Mouse (Mus musculus) gastrocnemius, postnatal 14 days (tissue): Measurements from ENCODE around the gene Fam53b. TPM values are rescaled to one million over a fixed set of nuclear protein-coding genes. Genes with fewer than 3 reads are reported as not detected.

Source experiments
- DNase-seq: peaks from one replicate; pipeline ENCODE4 v3.0.0; 2021; ENCODE audit warnings: mixed read lengths
- intact Hi-C: fragments of 180-260 bp; cut with DNase I; formaldehyde crosslinking; loops from one replicate; pipeline ENCODE4 v1.15.1; 2025; ENCODE audit warnings: low total_unique reads
- total RNA-seq, 2 experiments: library from RNA; stranded (reverse); gene quantifications; 2 replicates each; pipeline ENCODE4 v1.2.3; 2021

The Fam53b gene
- total RNA-seq, 2 experiments from 2014 or later = 19.5 to 24.1 TPM

- intact Hi-C loops = no loop called here
- DNase-seq = no peak
Measured at GRCm38 (mm10) chr7:132799119-132800016, 14.3 kb downstream of the Fam53b start.

- intact Hi-C loops = no loop called here
Measured at GRCm38 (mm10) chr7:132795141-132795540, 18.5 kb downstream of the Fam53b start.

GRCm38 (mm10) chr7:132793467-132793866 lies 20.2 kb downstream of the Fam53b start:
- intact Hi-C loops = no loop called here
- DNase-seq = peak; percentile 33

More at GRCm38 (mm10) chr7:132795141-132795540, 18.5 kb downstream of the Fam53b start:
- DNase-seq = peak; percentile 0

- intact Hi-C loops = no loop called here
- peak; percentile 55 for DNase-seq
Measured at GRCm38 (mm10) chr7:132790447-132791219, 23.1 kb downstream of the Fam53b start.

GRCm38 (mm10) chr7:132788826-132789225 lies 24.9 kb downstream of the Fam53b start:
- DNase-seq = no peak
- intact Hi-C loops = no loop called here

GRCm38 (mm10) chr7:132787496-132788190 lies 26.0 kb downstream of the Fam53b start:
- DNase-seq = no peak
- intact Hi-C loops = no loop called here

- intact Hi-C loops = no loop called here
- no peak for DNase-seq
Measured at GRCm38 (mm10) chr7:132787022-132787421, 26.7 kb downstream of the Fam53b start.

- intact Hi-C loops = no loop called here
- DNase-seq = no peak
Measured at GRCm38 (mm10) chr7:132786522-132786921, 27.2 kb downstream of the Fam53b start.

- intact Hi-C loops = no loop called here
- DNase-seq = no peak
Measured at GRCm38 (mm10) chr7:132786011-132786410, 27.7 kb downstream of the Fam53b start.

- DNase-seq = no peak
- intact Hi-C loops = no loop called here
Measured at GRCm38 (mm10) chr7:132784101-132784500, 29.6 kb downstream of the Fam53b start.

GRCm38 (mm10) chr7:132781850-132782249 lies 31.8 kb downstream of the Fam53b start:
- no peak for DNase-seq
- intact Hi-C loops = no loop called here

GRCm38 (mm10) chr7:132781130-132781814 lies 32.4 kb downstream of the Fam53b start:
- no peak for DNase-seq
- intact Hi-C loops = no loop called here

GRCm38 (mm10) chr7:132780611-132781010 lies 33.1 kb downstream of the Fam53b start:
- intact Hi-C loops = no loop called here
- DNase-seq = peak; percentile 60

GRCm38 (mm10) chr7:132778630-132779029 lies 35.1 kb downstream of the Fam53b start:
- intact Hi-C loops = no loop called here
- no peak for DNase-seq

GRCm38 (mm10) chr7:132777728-132778453 lies 35.8 kb downstream of the Fam53b start:
- DNase-seq = no peak
- intact Hi-C loops = no loop called here

- DNase-seq = no peak
- intact Hi-C loops = no loop called here
Measured at GRCm38 (mm10) chr7:132777117-132777516, 36.6 kb downstream of the Fam53b start.

- DNase-seq = peak; percentile 24
- intact Hi-C loops = no loop called here
Measured at GRCm38 (mm10) chr7:132776338-132777111, 37.2 kb downstream of the Fam53b start.

- no peak for DNase-seq
- intact Hi-C loops = no loop called here
Measured at GRCm38 (mm10) chr7:132775922-132776321, 37.8 kb downstream of the Fam53b start.
